In the genomic region with DNA sequence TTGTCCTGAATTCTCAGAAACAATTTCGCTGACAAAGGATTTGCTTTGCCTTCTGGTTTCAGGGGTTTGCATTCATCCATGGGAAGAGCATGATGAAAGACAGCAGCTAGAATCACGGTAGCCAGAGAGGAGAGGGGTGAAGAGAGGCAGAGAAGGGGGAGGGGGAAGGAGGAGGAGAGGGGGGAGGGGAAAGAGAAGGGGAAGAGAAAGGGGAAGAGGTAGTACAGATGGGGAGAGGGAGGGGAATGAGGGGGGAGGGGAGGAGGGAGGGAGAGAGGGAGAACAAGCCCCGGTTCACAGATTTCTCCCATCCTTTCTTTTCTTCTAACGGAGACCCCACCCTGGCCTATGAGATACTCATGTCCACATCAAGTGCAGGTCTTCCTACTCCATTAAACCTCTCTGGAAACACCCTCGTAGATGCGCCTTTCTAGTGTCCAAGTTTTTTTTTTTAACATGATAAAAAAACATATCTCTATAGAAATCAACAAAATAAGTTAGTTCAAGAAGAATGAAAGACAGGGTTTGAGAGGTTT, we compare ENCODE assay signal across 11 mouse cellular contexts.
DNase-seq lines count a peak whose midpoint lies in the region; ATAC-seq and TF ChIP-seq lines count a peak whose summit lies in the region.
"Had no signal": no experiment of that assay in that cellular context is flagged by ENCODE, and none has a peak within 500 bp of the region (broad histone marks: within the 10 kb centered on the region; RNA-seq: fewer than 3 reads in every experiment).

No protein-coding gene starts in this region.

- no peaks in the 10 kb centered on the region for H3K9me3 ChIP-seq in heart, embryonic 11.5 days (replicated peaks; ENCODE audit: control insufficient read depth, low read length)
- no peaks in the 10 kb centered on the region for H3K9me3 ChIP-seq in hindbrain, embryonic 12.5 days (replicated peaks)
- H3K9me3 ChIP-seq in midbrain, embryonic 12.5 days: no peaks in the 10 kb centered on the region
- H3K9me3 ChIP-seq: limb, embryonic 12.5 days had no signal

- no peak overlapping the region for H3K4me3 ChIP-seq in heart, embryonic 11.5 days (ENCODE audit: low read depth, low read length)
- H3K4me3 ChIP-seq in bone marrow macrophage, adult 2 months (ENCODE audit: insufficient read depth, low read length): no peak overlapping the region
- no peak overlapping the region for H3K4me3 ChIP-seq in hindbrain, embryonic 12.5 days
- H3K4me3 ChIP-seq in midbrain, embryonic 12.5 days: no peak overlapping the region
- H3K4me3 ChIP-seq: limb, embryonic 12.5 days had no signal

- no peak overlapping the region for H3K4me2 ChIP-seq in heart, embryonic 11.5 days
- H3K4me2 ChIP-seq in hindbrain, embryonic 12.5 days (replicated peaks): peak overlapping the region; percentile 19
- peak overlapping the region; percentile 34 for H3K4me2 ChIP-seq in midbrain, embryonic 12.5 days (replicated peaks)

- whole genome bisulfite sequencing in heart, embryonic 11.5 days (ENCODE audit: insufficient replicate concordance): 56% methylated on average over 6 of the region's 6 CpGs
- 22% methylated on average over 6 of the region's 6 CpGs for WGBS in hindbrain, embryonic 12.5 days
- 19% methylated on average over 6 of the region's 6 CpGs for WGBS in midbrain, embryonic 12.5 days

- TF ChIP-seq CTCF in bone marrow macrophage, adult 2 months (IDR thresholded peaks at IDR 0.05; ENCODE audit: low read depth, low read length): no peak

- no peaks in the 10 kb centered on the region for H3K36me3 ChIP-seq in heart, embryonic 11.5 days (ENCODE audit: control insufficient read depth, insufficient read depth, low read length)
- H3K36me3 ChIP-seq in hindbrain, embryonic 12.5 days: no peaks in the 10 kb centered on the region
- H3K36me3 ChIP-seq in midbrain, embryonic 12.5 days: no peaks in the 10 kb centered on the region
- H3K36me3 ChIP-seq: limb, embryonic 12.5 days had no signal

- H3K27ac ChIP-seq in heart, embryonic 11.5 days (ENCODE audit: low read depth, low read length): peak overlapping the region; percentile 50; the same call in 1 of the 2 replicates
- H3K27ac ChIP-seq in bone marrow macrophage, adult 2 months (ENCODE audit: insufficient read depth, low read depth, low read length): peak overlapping the region; percentile 74
- H3K27ac ChIP-seq in hindbrain, embryonic 12.5 days: peak overlapping the region; percentile 52
- peak overlapping the region; percentile 56 for H3K27ac ChIP-seq in midbrain, embryonic 12.5 days (replicated peaks)

- intact Hi-C loops in heart, postnatal 36 days (cut with DNase I): no loop called here

- H3K9ac ChIP-seq in heart, embryonic 11.5 days (ENCODE audit: low read depth, low read length): no peak overlapping the region
- H3K9ac ChIP-seq in hindbrain, embryonic 12.5 days: no peak overlapping the region
- H3K9ac ChIP-seq in midbrain, embryonic 12.5 days (replicated peaks): no peak overlapping the region
- H3K9ac ChIP-seq: limb, embryonic 12.5 days had no signal

- H3K27me3 ChIP-seq in heart, embryonic 11.5 days (ENCODE audit: control insufficient read depth, insufficient read depth, low read length): no peaks in the 10 kb centered on the region
- H3K27me3 ChIP-seq in hindbrain, embryonic 12.5 days: peaks cover 43% of the 10 kb centered on the region
- H3K27me3 ChIP-seq in midbrain, embryonic 12.5 days: peaks cover 56% of the 10 kb centered on the region
- H3K27me3 ChIP-seq: limb, embryonic 12.5 days had no signal

- no peak for TF ChIP-seq POLR2A in bone marrow macrophage, adult 2 months (IDR thresholded peaks at IDR 0.05; ENCODE audit: borderline replicate concordance, low read depth, low read length)

- no peak for DNase-seq in heart, postnatal 36 days
- DNase-seq in cerebellum, postnatal 10 days: no peak
- no peak for DNase-seq in T-cell, adult 2 months (ENCODE audit: low spot score)
- DNase-seq in right cerebral cortex, postnatal 4 days: no peak
- DNase-seq: kidney, postnatal 10 days; right cerebral cortex, postnatal 14 days had no signal

- no peak for ATAC-seq in heart, embryonic 11.5 days (replicated peaks; ENCODE audit: insufficient number of reproducible peaks, low FRiP score, low TSS enrichment)
- no peak for ATAC-seq in hindbrain, embryonic 12.5 days (ENCODE audit: low FRiP score)
- peak; percentile 49; the same call in 1 of the 2 replicates for ATAC-seq in midbrain, embryonic 12.5 days (ENCODE audit: low FRiP score, low read depth)

- peaks cover 29% of the 10 kb centered on the region for H3K4me1 ChIP-seq in heart, embryonic 11.5 days (ENCODE audit: control insufficient read depth, insufficient read depth, low read length)
- peaks cover 17% of the 10 kb centered on the region for H3K4me1 ChIP-seq in bone marrow macrophage, adult 2 months (ENCODE audit: control insufficient read depth, insufficient read depth, low read length)
- peaks cover 26% of the 10 kb centered on the region for H3K4me1 ChIP-seq in hindbrain, embryonic 12.5 days
- H3K4me1 ChIP-seq in midbrain, embryonic 12.5 days: peaks cover 23% of the 10 kb centered on the region
